Comparison of ENCODE assay signal across 20 mouse cellular contexts in the genomic region with DNA sequence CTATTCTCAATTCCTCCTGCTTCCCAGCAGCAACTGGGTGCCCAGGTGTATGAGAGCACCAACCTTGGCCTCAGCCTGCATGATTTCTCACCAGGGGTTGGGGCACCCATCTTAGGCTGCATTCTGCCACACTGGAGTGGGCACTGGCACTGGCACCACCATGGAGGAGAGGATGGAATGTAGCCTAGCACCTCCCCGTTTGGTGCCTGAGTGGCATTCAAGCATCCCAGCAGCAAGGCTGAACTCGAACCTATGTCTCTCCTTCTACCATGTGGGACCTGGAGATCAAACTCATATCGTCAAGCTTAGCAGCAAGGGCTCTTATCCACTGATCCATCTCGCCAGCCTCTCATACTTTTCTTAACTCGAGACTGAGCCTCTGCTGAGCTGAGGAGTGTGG. TPM values are rescaled to one million over a fixed set of nuclear protein-coding genes. Genes with fewer than 3 reads are reported as not detected.
A peak's percentile ranks its signal among the peaks of the same experiment; 100 is the strongest.
DNase-seq lines count a peak whose midpoint lies in the region; TF ChIP-seq lines count a peak whose summit lies in the region.
"Had no signal": no experiment of that assay in that cellular context is flagged by ENCODE, and none has a peak within 500 bp of the region (broad histone marks: within the 10 kb centered on the region; RNA-seq: fewer than 3 reads in every experiment).

No protein-coding gene starts in this region.

- TF ChIP-seq POLR2A in CH12.LX (IDR thresholded peaks at IDR 0.05; ENCODE audit: low read depth, low read length): no peak

- in situ Hi-C loops in CH12.LX (cut with MboI; ENCODE audit: low pct_ligation_motif_present, low pct_unique_long_range_greater_than_20kb, low sequenced_read_pairs): no loop called here
- in situ Hi-C loops in ES-E14 (cut with MboI; ENCODE audit: low sequenced_read_pairs in 2 of 2, unreplicated experiment in 2 of 2): no loop called here

- H3K27me3 ChIP-seq in CH12.LX (replicated peaks): no peaks in the 10 kb centered on the region
- H3K27me3 ChIP-seq: Patski had no signal

- H3K27ac ChIP-seq in CH12.LX (ENCODE audit: insufficient read depth, low read depth) (peak overlapping the region; percentile 19), ES-E14 (ENCODE audit: insufficient read depth, low read depth, low read length, poor library complexity, severe bottlenecking) (0 out of 2 replicates have a peak overlapping the region, but pooled peaks have one; percentile 4)

- H3K4me3 ChIP-seq in CH12.LX (replicated peaks in 1 of 3; ENCODE audit: low read depth in 2 of 3, low read length in 2 of 3, poor library complexity in 1 of 3) (no peak overlapping the region), ES-E14 (ENCODE audit: insufficient read depth in 1 of 2, low read depth in 1 of 2, low read length in 2 of 2, poor library complexity in 1 of 2, severe bottlenecking in 1 of 2) (no peak overlapping the region)

- no peak overlapping the region for H3K4me2 ChIP-seq in CH12.LX (ENCODE audit: insufficient read depth, low read depth, poor library complexity, severe bottlenecking)

- DNase-seq in heart, adult 11 months: peak; percentile 73
- no peak for DNase-seq in heart, adult 18-20 months
- DNase-seq in thymus, postnatal 4 days: peak; percentile 18
- no peak for DNase-seq in thymus, postnatal 14 days
- DNase-seq in CH12.LX (ENCODE audit: extremely low read depth) (no peak), ES-E14 (ENCODE audit: low read depth, low spot score) (no peak)
- DNase-seq in natural killer cell, adult 2 months (ENCODE audit: low spot score in 2 of 2): no peak
- no peak for DNase-seq in frontal cortex, postnatal 14 days (ENCODE audit: low spot score in 2 of 2)
- DNase-seq: adrenal gland, adult 2 months; adrenal gland, adult 8-10 months; adrenal gland, postnatal 10 days; adrenal gland, postnatal 14 days; adrenal gland, postnatal 25 days; adrenal gland, postnatal 36 days; B cell, adult 2 months; cerebellum, adult 11 months; cerebellum, adult 11-12 months; cerebellum, adult 18-20 months; cerebellum, adult 2 months had no signal

- peaks cover 14 to 18% of the 10 kb centered on the region in 2 experiments for H3K36me3 ChIP-seq in CH12.LX (replicated peaks in 1 of 2; ENCODE audit: control insufficient read depth in 1 of 2, insufficient read depth in 1 of 2, low read length in 1 of 2)
- H3K36me3 ChIP-seq in ES-E14 (ENCODE audit: control insufficient read depth, insufficient read depth, low read length, poor library complexity, severe bottlenecking): peaks cover 6% of the 10 kb centered on the region; the same call in 1 of the 2 replicates

- H3K9ac ChIP-seq in CH12.LX (ENCODE audit: insufficient read depth, low read depth): no peak overlapping the region
- no peak overlapping the region for H3K9ac ChIP-seq in ES-E14 (ENCODE audit: insufficient read depth, low read depth, low read length, poor library complexity, severe bottlenecking)

- no peaks in the 10 kb centered on the region for H3K79me2 ChIP-seq in CH12.LX (replicated peaks; ENCODE audit: control insufficient read depth, extremely low read depth, insufficient read depth, poor library complexity, severe bottlenecking)

- TF ChIP-seq RAD21 in CH12.LX (IDR thresholded peaks at IDR 0.05; ENCODE audit: low read depth, low read length): no peak

- no peak for TF ChIP-seq CTCF in CH12.LX (conservative IDR thresholded peaks at IDR 0.05 in 1 of 2, IDR thresholded peaks at IDR 0.05 in 1 of 2; ENCODE audit: low read depth in 2 of 2, low read length in 2 of 2)

- H3K4me1 ChIP-seq in CH12.LX (ENCODE audit: control insufficient read depth in 1 of 2, insufficient read depth in 2 of 2) (peaks cover 21 to 48% of the 10 kb centered on the region in 2 experiments), ES-E14 (ENCODE audit: control insufficient read depth in 2 of 2, insufficient read depth in 2 of 2, low read length in 2 of 2, poor library complexity in 1 of 2) (no peaks in the 10 kb centered on the region; a peak in 1 of 4 replicates)

- dilution Hi-C loops in CH12.LX (cut with MboI; ENCODE audit: extremely low pct_ligation_motif_present, extremely low pct_unique_long_range_greater_than_20kb, low sequenced_read_pairs): no loop called here

- TF ChIP-seq EP300 in CH12.LX (IDR thresholded peaks at IDR 0.05; ENCODE audit: low read length): no peak

- peaks cover 20% of the 10 kb centered on the region for H3K9me3 ChIP-seq in CH12.LX (replicated peaks; ENCODE audit: low read length)
- H3K9me3 ChIP-seq in ES-E14 (ENCODE audit: control insufficient read depth, insufficient read depth, low read depth, low read length): no peaks in the 10 kb centered on the region

TF ChIP-seq in CH12.LX, 34 proteins besides CTCF, POLR2A, EP300 and RAD21:
- TF ChIP-seq MXI1 (IDR thresholded peaks at IDR 0.05; ENCODE audit: low read depth, low read length): no peak
- TF ChIP-seq JUND (conservative IDR thresholded peaks at IDR 0.05; ENCODE audit: low read depth, low read length): no peak
- TF ChIP-seq HCFC1 (IDR thresholded peaks at IDR 0.05; ENCODE audit: low read depth, low read length): no peak
- TF ChIP-seq MAZ (IDR thresholded peaks at IDR 0.05; ENCODE audit: low read depth, low read length): no peak
- TF ChIP-seq SMC3 (IDR thresholded peaks at IDR 0.05; ENCODE audit: low read depth, low read length): no peak
- TF ChIP-seq IRF4 (IDR thresholded peaks at IDR 0.05; ENCODE audit: low read depth, low read length): no peak
- TF ChIP-seq ZNF384 (IDR thresholded peaks at IDR 0.05; ENCODE audit: low read depth, low read length): no peak
- no peak for TF ChIP-seq MAX (IDR thresholded peaks at IDR 0.05; ENCODE audit: low read length)
- TF ChIP-seq ZC3H11A (IDR thresholded peaks at IDR 0.05; ENCODE audit: low read depth, low read length): no peak
- no peak for TF ChIP-seq MYC (IDR thresholded peaks at IDR 0.05; ENCODE audit: low read depth, low read length)
- no peak for TF ChIP-seq MEF2A (IDR thresholded peaks at IDR 0.05; ENCODE audit: borderline replicate concordance, low read depth, low read length)
- no peak for TF ChIP-seq TBP (conservative IDR thresholded peaks at IDR 0.05; ENCODE audit: low read depth, low read length)
- TF ChIP-seq ZMIZ1 (IDR thresholded peaks at IDR 0.05; ENCODE audit: low read depth, low read length): no peak
- TF ChIP-seq USF2 (conservative IDR thresholded peaks at IDR 0.05; ENCODE audit: low read depth, low read length): no peak
- no peak for TF ChIP-seq ZKSCAN1 (IDR thresholded peaks at IDR 0.05; ENCODE audit: borderline replicate concordance, low read depth, low read length)
- no peak for TF ChIP-seq CHD2 (IDR thresholded peaks at IDR 0.05; ENCODE audit: low read length)
- no peak for TF ChIP-seq ETS1 (conservative IDR thresholded peaks at IDR 0.05; ENCODE audit: low read depth, low read length)
- no peak for TF ChIP-seq SIN3A (IDR thresholded peaks at IDR 0.05; ENCODE audit: low read length)
- TF ChIP-seq RCOR1 (conservative IDR thresholded peaks at IDR 0.05; ENCODE audit: low read depth, low read length): no peak

TF ChIP-seq in ES-E14, 5 proteins besides CTCF, POLR2A, EP300 and RAD21:
- TF ChIP-seq ZNF384 (IDR thresholded peaks at IDR 0.05; ENCODE audit: low read depth, low read length) (no peak), HCFC1 (IDR thresholded peaks at IDR 0.05; ENCODE audit: borderline replicate concordance, insufficient read depth, low read length) (no peak)

RNA-seq across cellular contexts. Expression of a gene that starts 22.9 kb away (rescaled TPM):
- total RNA-seq in heart, adult 18-20 months (2021): 10 to 100 TPM; 44.7 to 51.2 TPM
- 38.9 and 51.2 TPM in 2 replicates for total RNA-seq in CH12.LX (2012; rRNA removed)
- total RNA-seq in CH12.LX (2014; rRNA removed): 42.0 and 43.0 TPM in 2 replicates
- 38.2 and 43.2 TPM in 2 replicates for polyA plus RNA-seq in CH12.LX (2012; ENCODE audit: insufficient read length, low read depth)
- 12.8 and 16.2 TPM in 2 replicates for total RNA-seq in ES-E14 (2012; rRNA removed)

Comparison
In these comparisons a context has a peak if more than half of its experiments do, and no peak if none do; other contexts are left out.
1. DNase-seq: peak in heart, adult 11 months (single experiment) and thymus, postnatal 4 days (single experiment); none in heart, adult 18-20 months (0 of 2), thymus, postnatal 14 days (single experiment), CH12.LX (single experiment), ES-E14 (single experiment), natural killer cell, adult 2 months (0 of 2) and frontal cortex, postnatal 14 days (0 of 2).